ENCODE assay signal across 9 mouse cellular contexts in genomic region chr5:63886709-63887108, GRCm38 (mm10).
A peak's percentile ranks its signal among the peaks of the same experiment; 100 is the strongest.
DNase-seq lines count a peak whose midpoint lies in the region; ATAC-seq and TF ChIP-seq lines count a peak whose summit lies in the region.
"Had no signal": no experiment of that assay in that cellular context is flagged by ENCODE, and none has a peak within 500 bp of the region (broad histone marks: within the 10 kb centered on the region; RNA-seq: fewer than 3 reads in every experiment).

No protein-coding gene starts in this region.

- no peaks in the 10 kb centered on the region for H3K9me3 ChIP-seq in heart, postnatal 0 days (replicated peaks; ENCODE audit: control insufficient read depth, low read length)
- H3K9me3 ChIP-seq in heart, embryonic 10.5 days, result no peaks in the 10 kb centered on the region
- H3K9me3 ChIP-seq in hindbrain, postnatal 0 days (ENCODE audit: low read length), result no peaks in the 10 kb centered on the region
- H3K9me3 ChIP-seq: liver, embryonic 13.5 days had no signal

- TF ChIP-seq POLR2A in bone marrow macrophage, adult 2 months (IDR thresholded peaks at IDR 0.05; ENCODE audit: borderline replicate concordance, low read depth, low read length), result no peak

- no peak for TF ChIP-seq EP300 in heart, postnatal 0 days (IDR thresholded peaks at IDR 0.05; ENCODE audit: low read depth)

- H3K4me2 ChIP-seq in heart, postnatal 0 days (ENCODE audit: low read depth, low read length), result no peak overlapping the region
- no peak overlapping the region for H3K4me2 ChIP-seq in hindbrain, postnatal 0 days (ENCODE audit: low read depth, low read length)
- H3K4me2 ChIP-seq: liver, embryonic 13.5 days had no signal

- no peaks in the 10 kb centered on the region for H3K36me3 ChIP-seq in heart, postnatal 0 days (replicated peaks; ENCODE audit: control insufficient read depth, insufficient read depth, low read length)
- no peaks in the 10 kb centered on the region for H3K36me3 ChIP-seq in heart, embryonic 10.5 days
- H3K36me3 ChIP-seq in hindbrain, postnatal 0 days (ENCODE audit: insufficient read depth, low read length), result no peaks in the 10 kb centered on the region
- H3K36me3 ChIP-seq: liver, embryonic 13.5 days had no signal

- no peak overlapping the region for H3K4me3 ChIP-seq in heart, postnatal 0 days (ENCODE audit: low read depth, low read length)
- H3K4me3 ChIP-seq in heart, embryonic 10.5 days, result no peak overlapping the region
- H3K4me3 ChIP-seq in bone marrow macrophage, adult 2 months (ENCODE audit: insufficient read depth, low read length), result no peak overlapping the region
- H3K4me3 ChIP-seq in hindbrain, postnatal 0 days (ENCODE audit: low read length), result no peak overlapping the region
- H3K4me3 ChIP-seq: liver, embryonic 13.5 days had no signal

- H3K27me3 ChIP-seq in heart, postnatal 0 days (ENCODE audit: control insufficient read depth, insufficient read depth, low read length), result no peaks in the 10 kb centered on the region
- no peaks in the 10 kb centered on the region for H3K27me3 ChIP-seq in heart, embryonic 10.5 days (ENCODE audit: insufficient read depth, poor library complexity, severe bottlenecking)
- no peaks in the 10 kb centered on the region for H3K27me3 ChIP-seq in hindbrain, postnatal 0 days (ENCODE audit: insufficient read depth, low read length)
- H3K27me3 ChIP-seq: liver, embryonic 13.5 days had no signal

- no peak for ATAC-seq in heart, postnatal 0 days (ENCODE audit: insufficient read depth, low read depth)
- ATAC-seq in hindbrain, postnatal 0 days, result peak; percentile 40; the same call in 1 of the 2 replicates
- ATAC-seq in megakaryocyte-erythroid progenitor cell, adult 5-6 weeks (replicated peaks; ENCODE audit: low FRiP score, low TSS enrichment, poor library complexity, severe bottlenecking), result peak; percentile 62

- WGBS in heart, postnatal 0 days, result 31% methylated on average over 6 of the region's 6 CpGs
- 36% methylated on average over 6 of the region's 6 CpGs for WGBS in heart, embryonic 10.5 days
- WGBS in hindbrain, postnatal 0 days, result 34% methylated on average over 6 of the region's 6 CpGs

- peak; percentile 24 for DNase-seq in heart, postnatal 0 days (ENCODE audit: low spot score)
- no peak for DNase-seq in heart, embryonic 10.5 days (ENCODE audit: low spot score)
- peak; percentile 42 to 45 for DNase-seq in B cell, adult 2 months
- DNase-seq in hindbrain, postnatal 0 days (ENCODE audit: low spot score), result peak; percentile 77
- DNase-seq in adrenal gland, postnatal 36 days, result no peak
- DNase-seq in cerebellum, postnatal 36 days, result no peak
- DNase-seq: liver, embryonic 13.5 days had no signal

- no peak overlapping the region for H3K27ac ChIP-seq in heart, postnatal 0 days (ENCODE audit: low read depth)
- H3K27ac ChIP-seq in heart, embryonic 10.5 days, result no peak overlapping the region
- no peak overlapping the region for H3K27ac ChIP-seq in bone marrow macrophage, adult 2 months (ENCODE audit: insufficient read depth, low read depth, low read length)
- no peak overlapping the region for H3K27ac ChIP-seq in hindbrain, postnatal 0 days
- H3K27ac ChIP-seq: liver, embryonic 13.5 days had no signal

- no peak overlapping the region for H3K9ac ChIP-seq in heart, postnatal 0 days (replicated peaks; ENCODE audit: low read depth, low read length)
- no peak overlapping the region for H3K9ac ChIP-seq in hindbrain, postnatal 0 days (replicated peaks; ENCODE audit: low read length)
- H3K9ac ChIP-seq: liver, embryonic 13.5 days had no signal

- TF ChIP-seq CTCF in heart, postnatal 0 days (IDR thresholded peaks at IDR 0.05; ENCODE audit: low read depth), result peak; percentile 78
- TF ChIP-seq CTCF in bone marrow macrophage, adult 2 months (IDR thresholded peaks at IDR 0.05; ENCODE audit: low read depth, low read length), result peak; percentile 12; the same call in 1 of the 2 replicates
- peak; percentile 82 for TF ChIP-seq CTCF in hindbrain, postnatal 0 days (IDR thresholded peaks at IDR 0.05; ENCODE audit: low read depth)

- H3K4me1 ChIP-seq in heart, postnatal 0 days (ENCODE audit: control insufficient read depth, insufficient read depth), result no peaks in the 10 kb centered on the region
- H3K4me1 ChIP-seq in heart, embryonic 10.5 days, result no peaks in the 10 kb centered on the region
- no peaks in the 10 kb centered on the region for H3K4me1 ChIP-seq in bone marrow macrophage, adult 2 months (ENCODE audit: control insufficient read depth, insufficient read depth, low read length)
- no peaks in the 10 kb centered on the region for H3K4me1 ChIP-seq in hindbrain, postnatal 0 days (ENCODE audit: insufficient read depth, low read length)

Comparison
In these comparisons a context has a peak if more than half of its experiments do, and no peak if none do; other contexts are left out.
1. DNase-seq: peak in heart, postnatal 0 days (single experiment), B cell, adult 2 months (2 of 2) and hindbrain, postnatal 0 days (single experiment); none in heart, embryonic 10.5 days (single experiment), adrenal gland, postnatal 36 days (0 of 2) and cerebellum, postnatal 36 days (0 of 2).
2. CTCF ChIP-seq: peak in every context shown above with its lines; median percentile 82 in hindbrain, postnatal 0 days; 78 in heart, postnatal 0 days; 12 in bone marrow macrophage, adult 2 months.